Mouse (Mus musculus): ENCODE results near the gene Lrrc58. TPM values are rescaled to one million over a fixed set of nuclear protein-coding genes. Genes with fewer than 3 reads are reported as not detected.

The Lrrc58 gene
- polyA plus RNA-seq (2014; fragmentation: Nextera tagmentation; extraction: Ambion mirVana), result 64.8 and 73.5 TPM in 2 replicates

GRCm38 (mm10) chr16:37867791-37868505, at the start of gene Lrrc58:
Lrrc58 (plus strand) TSS chr16:37868389.
- 1% methylated on average over 68 of the region's 86 CpGs for WGBS
- ATAC-seq (replicated peaks; ENCODE audit: low FRiP score) (peak; percentile 90), DNase-seq (ENCODE audit: low spot score) (peak; percentile 89)
- Histone ChIP-seq H3K4me3 (ENCODE audit: low read depth, low read length) (peak within 1 kb of the TSS; percentile 96), H3K4me1 (replicated peaks; ENCODE audit: control insufficient read depth, insufficient read depth, low read length) (peaks cover 7% of the 10 kb centered on the region; the same call in 1 of the 2 replicates), H3K27me3 (ENCODE audit: control insufficient read depth, insufficient read depth, low read length) (no peaks in the 10 kb centered on the region), H3K4me2 (ENCODE audit: low read depth, low read length, severe bottlenecking) (peak within 1 kb of the TSS; percentile 76), H3K9me3 (ENCODE audit: control insufficient read depth, low read length) (no peaks in the 10 kb centered on the region), H3K27ac (ENCODE audit: low read depth, low read length) (peak within 1 kb of the TSS; percentile 98), H3K36me3 (ENCODE audit: control insufficient read depth, insufficient read depth, low read length) (no peaks in the 10 kb centered on the region; the same call in 1 of the 2 replicates), H3K9ac (ENCODE audit: low read length) (peak within 1 kb of the TSS; percentile 99)

- no peak overlapping the region for H3K4me3 ChIP-seq (ENCODE audit: low read depth, low read length)
- H3K36me3 ChIP-seq (ENCODE audit: control insufficient read depth, insufficient read depth, low read length), result peaks cover 5% of the 10 kb centered on the region; the same call in 1 of the 2 replicates
- H3K27ac ChIP-seq (ENCODE audit: low read depth, low read length), result no peak overlapping the region
- H3K4me1 ChIP-seq (replicated peaks; ENCODE audit: control insufficient read depth, insufficient read depth, low read length), result no peaks in the 10 kb centered on the region
- H3K9me3 ChIP-seq (ENCODE audit: control insufficient read depth, low read length), result no peaks in the 10 kb centered on the region
- no peak for DNase-seq (ENCODE audit: low spot score)
- WGBS, result 89% methylated on average over 5 of the region's 5 CpGs
- H3K9ac ChIP-seq (ENCODE audit: low read length), result no peak overlapping the region
- H3K27me3 ChIP-seq (ENCODE audit: control insufficient read depth, insufficient read depth, low read length), result no peaks in the 10 kb centered on the region
- ATAC-seq (replicated peaks; ENCODE audit: low FRiP score), result no peak
- no peak overlapping the region for H3K4me2 ChIP-seq (ENCODE audit: low read depth, low read length, severe bottlenecking)
Measured at GRCm38 (mm10) chr16:37823949-37824348, 44.2 kb upstream of the Lrrc58 start.

GRCm38 (mm10) chr16:37824778-37825505, 43.2 kb upstream of the Lrrc58 start:
- Histone ChIP-seq H3K4me2 (ENCODE audit: low read depth, low read length, severe bottlenecking) (no peak overlapping the region), H3K36me3 (ENCODE audit: control insufficient read depth, insufficient read depth, low read length) (peaks cover 7% of the 10 kb centered on the region; the same call in 1 of the 2 replicates), H3K27me3 (ENCODE audit: control insufficient read depth, insufficient read depth, low read length) (no peaks in the 10 kb centered on the region), H3K27ac (ENCODE audit: low read depth, low read length) (no peak overlapping the region), H3K9ac (ENCODE audit: low read length) (no peak overlapping the region), H3K4me1 (replicated peaks; ENCODE audit: control insufficient read depth, insufficient read depth, low read length) (no peaks in the 10 kb centered on the region), H3K4me3 (ENCODE audit: low read depth, low read length) (no peak overlapping the region), H3K9me3 (ENCODE audit: control insufficient read depth, low read length) (no peaks in the 10 kb centered on the region)
- no peak for DNase-seq (ENCODE audit: low spot score)
- ATAC-seq (replicated peaks; ENCODE audit: low FRiP score), result no peak
- WGBS, result 91% methylated on average over 12 of the region's 12 CpGs

- 98% methylated on average over 3 of the region's 3 CpGs for WGBS
Measured at GRCm38 (mm10) chr16:37826286-37826685, 41.9 kb upstream of the Lrrc58 start.

GRCm38 (mm10) chr16:37831041-37831440, 37.1 kb upstream of the Lrrc58 start:
- WGBS, result 83% methylated on average over 7 of the region's 7 CpGs
- no peak overlapping the region for H3K27ac ChIP-seq (ENCODE audit: low read depth, low read length)
- H3K4me2 ChIP-seq (ENCODE audit: low read depth, low read length, severe bottlenecking), result no peak overlapping the region
- no peaks in the 10 kb centered on the region for H3K27me3 ChIP-seq (ENCODE audit: control insufficient read depth, insufficient read depth, low read length)
- H3K36me3 ChIP-seq (ENCODE audit: control insufficient read depth, insufficient read depth, low read length), result peaks cover 8% of the 10 kb centered on the region; the same call in 1 of the 2 replicates
- no peak overlapping the region for H3K9ac ChIP-seq (ENCODE audit: low read length)
- no peak for DNase-seq (ENCODE audit: low spot score)
- H3K9me3 ChIP-seq (ENCODE audit: control insufficient read depth, low read length), result no peaks in the 10 kb centered on the region
- no peak overlapping the region for H3K4me3 ChIP-seq (ENCODE audit: low read depth, low read length)
- H3K4me1 ChIP-seq (replicated peaks; ENCODE audit: control insufficient read depth, insufficient read depth, low read length), result no peaks in the 10 kb centered on the region
- ATAC-seq (replicated peaks; ENCODE audit: low FRiP score), result no peak

More at GRCm38 (mm10) chr16:37826286-37826685, 41.9 kb upstream of the Lrrc58 start:
- ATAC-seq (replicated peaks; ENCODE audit: low FRiP score) (no peak), DNase-seq (ENCODE audit: low spot score) (no peak)
- no peak overlapping the region for H3K4me3 ChIP-seq (ENCODE audit: low read depth, low read length)
- no peak overlapping the region for H3K4me2 ChIP-seq (ENCODE audit: low read depth, low read length, severe bottlenecking)
- no peak overlapping the region for H3K9ac ChIP-seq (ENCODE audit: low read length)
- no peak overlapping the region for H3K27ac ChIP-seq (ENCODE audit: low read depth, low read length)
- peaks cover 8% of the 10 kb centered on the region; the same call in 1 of the 2 replicates for H3K36me3 ChIP-seq (ENCODE audit: control insufficient read depth, insufficient read depth, low read length)
- no peaks in the 10 kb centered on the region for H3K27me3 ChIP-seq (ENCODE audit: control insufficient read depth, insufficient read depth, low read length)
- no peaks in the 10 kb centered on the region for H3K4me1 ChIP-seq (replicated peaks; ENCODE audit: control insufficient read depth, insufficient read depth, low read length)
- H3K9me3 ChIP-seq (ENCODE audit: control insufficient read depth, low read length), result no peaks in the 10 kb centered on the region

GRCm38 (mm10) chr16:37837571-37837970, 30.6 kb upstream of the Lrrc58 start:
- no peaks in the 10 kb centered on the region for H3K9me3 ChIP-seq (ENCODE audit: control insufficient read depth, low read length)
- DNase-seq (ENCODE audit: low spot score) (no peak), ATAC-seq (replicated peaks; ENCODE audit: low FRiP score) (no peak)
- 83% methylated on average over 3 of the region's 3 CpGs for WGBS
- H3K4me3 ChIP-seq (ENCODE audit: low read depth, low read length), result no peak overlapping the region
- no peaks in the 10 kb centered on the region for H3K36me3 ChIP-seq (ENCODE audit: control insufficient read depth, insufficient read depth, low read length)
- no peaks in the 10 kb centered on the region for H3K4me1 ChIP-seq (replicated peaks; ENCODE audit: control insufficient read depth, insufficient read depth, low read length)
- no peak overlapping the region for H3K27ac ChIP-seq (ENCODE audit: low read depth, low read length)
- no peaks in the 10 kb centered on the region for H3K27me3 ChIP-seq (ENCODE audit: control insufficient read depth, insufficient read depth, low read length)
- H3K4me2 ChIP-seq (ENCODE audit: low read depth, low read length, severe bottlenecking), result no peak overlapping the region
- H3K9ac ChIP-seq (ENCODE audit: low read length), result no peak overlapping the region

- H3K36me3 ChIP-seq (ENCODE audit: control insufficient read depth, insufficient read depth, low read length), result no peaks in the 10 kb centered on the region
- H3K9me3 ChIP-seq (ENCODE audit: control insufficient read depth, low read length), result no peaks in the 10 kb centered on the region
- H3K4me1 ChIP-seq (replicated peaks; ENCODE audit: control insufficient read depth, insufficient read depth, low read length), result no peaks in the 10 kb centered on the region
- 88% methylated on average over 2 of the region's 2 CpGs for WGBS
- ATAC-seq (replicated peaks; ENCODE audit: low FRiP score) (no peak), DNase-seq (ENCODE audit: low spot score) (no peak)
- no peak overlapping the region for H3K4me2 ChIP-seq (ENCODE audit: low read depth, low read length, severe bottlenecking)
- no peak overlapping the region for H3K27ac ChIP-seq (ENCODE audit: low read depth, low read length)
- no peak overlapping the region for H3K4me3 ChIP-seq (ENCODE audit: low read depth, low read length)
- H3K9ac ChIP-seq (ENCODE audit: low read length), result no peak overlapping the region
- H3K27me3 ChIP-seq (ENCODE audit: control insufficient read depth, insufficient read depth, low read length), result no peaks in the 10 kb centered on the region
Measured at GRCm38 (mm10) chr16:37842439-37842838, 25.8 kb upstream of the Lrrc58 start.

GRCm38 (mm10) chr16:37843740-37844139, 24.4 kb upstream of the Lrrc58 start:
- WGBS, result 92% methylated on average over 12 of the region's 12 CpGs
- H3K27me3 ChIP-seq (ENCODE audit: control insufficient read depth, insufficient read depth, low read length), result no peaks in the 10 kb centered on the region
- H3K27ac ChIP-seq (ENCODE audit: low read depth, low read length), result no peak overlapping the region
- H3K4me2 ChIP-seq (ENCODE audit: low read depth, low read length, severe bottlenecking), result no peak overlapping the region
- ATAC-seq (replicated peaks; ENCODE audit: low FRiP score) (no peak), DNase-seq (ENCODE audit: low spot score) (no peak)
- H3K9me3 ChIP-seq (ENCODE audit: control insufficient read depth, low read length), result no peaks in the 10 kb centered on the region
- no peaks in the 10 kb centered on the region for H3K36me3 ChIP-seq (ENCODE audit: control insufficient read depth, insufficient read depth, low read length)
- no peak overlapping the region for H3K9ac ChIP-seq (ENCODE audit: low read length)
- H3K4me3 ChIP-seq (ENCODE audit: low read depth, low read length), result no peak overlapping the region
- no peaks in the 10 kb centered on the region for H3K4me1 ChIP-seq (replicated peaks; ENCODE audit: control insufficient read depth, insufficient read depth, low read length)

Measured in forebrain, embryonic 11.5 days (tissue).